ENCODE assay signal across 7 mouse cellular contexts in genomic region chr3:96237335-96237903, GRCm38 (mm10). TPM values are rescaled to one million over a fixed set of nuclear protein-coding genes. Genes with fewer than 3 reads are reported as not detected.
DNase-seq lines count a peak whose midpoint lies in the region; ATAC-seq and TF ChIP-seq lines count a peak whose summit lies in the region.

No protein-coding gene starts in this region.

- DNase-seq in CD4-positive helper T cell, adult 2 months (ENCODE audit: low read depth, low spot score): peak; percentile 16
- no peak for DNase-seq in G1E (ENCODE audit: low spot score)
- DNase-seq in forebrain, postnatal 0 days: no peak
- peak; percentile 52 for DNase-seq in midbrain, embryonic 10.5 days (ENCODE audit: low spot score)
- DNase-seq in ovary, postnatal 10 days (ENCODE audit: low spot score): no peak
- no peak for DNase-seq in gastrocnemius, adult 2 months
- no peak for DNase-seq in adrenal gland, postnatal 14 days

- no peak overlapping the region for H3K27ac ChIP-seq in forebrain, postnatal 0 days (ENCODE audit: low read depth, low read length)
- H3K27ac ChIP-seq in midbrain, embryonic 10.5 days (replicated peaks): peak overlapping the region; percentile 93
- H3K27ac ChIP-seq in gastrocnemius, adult 2 months: no peak overlapping the region

- H3K9ac ChIP-seq in forebrain, postnatal 0 days: no peak overlapping the region

- H3K4me3 ChIP-seq in G1E (ENCODE audit: low read depth, low read length): peak overlapping the region; percentile 67
- no peak overlapping the region for H3K4me3 ChIP-seq in forebrain, postnatal 0 days (ENCODE audit: low read depth, low read length)
- peak overlapping the region; percentile 65 for H3K4me3 ChIP-seq in midbrain, embryonic 10.5 days
- no peak overlapping the region for H3K4me3 ChIP-seq in gastrocnemius, adult 2 months

- no peaks in the 10 kb centered on the region for H3K9me3 ChIP-seq in G1E (replicated peaks)
- no peaks in the 10 kb centered on the region for H3K9me3 ChIP-seq in forebrain, postnatal 0 days (ENCODE audit: low read length)
- H3K9me3 ChIP-seq in midbrain, embryonic 10.5 days (replicated peaks): no peaks in the 10 kb centered on the region

- no peaks in the 10 kb centered on the region for H3K27me3 ChIP-seq in G1E (ENCODE audit: insufficient read depth, low read length)
- no peaks in the 10 kb centered on the region for H3K27me3 ChIP-seq in forebrain, postnatal 0 days (ENCODE audit: insufficient read depth, low read length)
- H3K27me3 ChIP-seq in midbrain, embryonic 10.5 days (ENCODE audit: low read depth, poor library complexity, severe bottlenecking): no peaks in the 10 kb centered on the region

- no peaks in the 10 kb centered on the region for H3K36me3 ChIP-seq in G1E (replicated peaks)
- H3K36me3 ChIP-seq in forebrain, postnatal 0 days (ENCODE audit: insufficient read depth): no peaks in the 10 kb centered on the region
- no peaks in the 10 kb centered on the region for H3K36me3 ChIP-seq in midbrain, embryonic 10.5 days

- intact Hi-C loops in gastrocnemius, adult 2 months (cut with DNase I): loop anchor here (2.0 kb wide), 1 partner anchor 15 kb away; no protein-coding TSS in a partner anchor

- peaks cover 22% of the 10 kb centered on the region for H3K4me1 ChIP-seq in G1E (ENCODE audit: insufficient read depth, low read depth, low read length)
- 0 out of 2 replicates have a peak, but pooled peaks cover 3% of the 10 kb centered on the region for H3K4me1 ChIP-seq in forebrain, postnatal 0 days (ENCODE audit: insufficient read depth)
- peaks cover 23% of the 10 kb centered on the region for H3K4me1 ChIP-seq in midbrain, embryonic 10.5 days

- no peak for ATAC-seq in G1E (ENCODE audit: extremely low read depth, insufficient number of reproducible peaks, low FRiP score, poor library complexity, severe bottlenecking)
- ATAC-seq in forebrain, postnatal 0 days: no peak

- no peak for TF ChIP-seq CTCF in G1E (IDR thresholded peaks at IDR 0.05; ENCODE audit: low read depth, low read length)
- no peak for TF ChIP-seq CTCF in forebrain, postnatal 0 days (IDR thresholded peaks at IDR 0.05; ENCODE audit: low read depth)
- no peak for TF ChIP-seq CTCF in gastrocnemius, adult 2 months (IDR thresholded peaks at IDR 0.05)

- H3K4me2 ChIP-seq in forebrain, postnatal 0 days (ENCODE audit: low read depth): peak overlapping the region; percentile 37

- WGBS in forebrain, postnatal 0 days: 22% methylated on average over 7 of the region's 7 CpGs
- WGBS in midbrain, embryonic 10.5 days: 32% methylated on average over 7 of the region's 7 CpGs

RNA-seq across cellular contexts. Expression of gene Hist2h3c2, which starts 1.5 kb away (rescaled TPM):
- total RNA-seq in G1E (2014; fragmentation: Nextera tagmentation): 847 and 1,420 TPM in 2 replicates
- 558 and 938 TPM in 2 replicates for total RNA-seq in G1E (2017)
- polyA plus RNA-seq in G1E (2012): 27.5 and 91.2 TPM in 2 replicates
- total RNA-seq in forebrain, postnatal 0 days (2014; rRNA removed): 52.3 and 90.8 TPM in 2 replicates
- 0.84 and 1.3 TPM in 2 replicates for polyA plus RNA-seq in forebrain, postnatal 0 days (2015; fragmentation: Nextera tagmentation; extraction: Ambion mirVana)
- 8.1 TPM in 2 replicates for polyA plus RNA-seq in midbrain, embryonic 10.5 days (2016; fragmentation: Nextera tagmentation; extraction: Ambion mirVana)
- 1 to 10 TPM; 5.4 to 5.6 TPM for total RNA-seq in gastrocnemius, adult 2 months (2021)
- 93.4 and 148 TPM in 2 replicates for total RNA-seq in adrenal gland, postnatal 14 days (2021)

RNA-seq across cellular contexts. Expression of gene Hist2h2aa2, which starts 2.7 kb away (rescaled TPM):
- total RNA-seq in G1E (2014; fragmentation: Nextera tagmentation) (830 and 1,341 TPM in 2 replicates), G1E (2017) (2,156 and 4,637 TPM in 2 replicates)
- polyA plus RNA-seq in G1E (2012): 39.6 and 169 TPM in 2 replicates
- total RNA-seq in forebrain, postnatal 0 days (2014; rRNA removed): 858 and 1,027 TPM in 2 replicates
- polyA plus RNA-seq in forebrain, postnatal 0 days (2015; fragmentation: Nextera tagmentation; extraction: Ambion mirVana): 32.7 and 59.8 TPM in 2 replicates
- 24.3 and 34.9 TPM in 2 replicates for polyA plus RNA-seq in midbrain, embryonic 10.5 days (2016; fragmentation: Nextera tagmentation; extraction: Ambion mirVana)
- total RNA-seq in gastrocnemius, adult 2 months (2021): 100 to 1,000 TPM; 172 to 190 TPM
- total RNA-seq in adrenal gland, postnatal 14 days (2021): 733 and 750 TPM in 2 replicates

RNA-seq across cellular contexts. Expression of gene Hist2h2aa1, which starts 7.9 kb away (rescaled TPM):
- total RNA-seq in G1E (2014; fragmentation: Nextera tagmentation) (124 and 563 TPM in 2 replicates), G1E (2017) (3,915 and 5,191 TPM in 2 replicates)
- 0.79 and 7.3 TPM in 2 replicates for polyA plus RNA-seq in G1E (2012)
- total RNA-seq in forebrain, postnatal 0 days (2014; rRNA removed): 906 and 1,412 TPM in 2 replicates
- polyA plus RNA-seq in forebrain, postnatal 0 days (2015; fragmentation: Nextera tagmentation; extraction: Ambion mirVana): 14.2 and 23.3 TPM in 2 replicates
- 13.7 TPM in 2 replicates for polyA plus RNA-seq in midbrain, embryonic 10.5 days (2016; fragmentation: Nextera tagmentation; extraction: Ambion mirVana)
- 1 to 10 TPM in 1 of 2 experiments, not detected in 1; 2.7 TPM for total RNA-seq in gastrocnemius, adult 2 months (2021)
- 53.5 and 61.0 TPM in 2 replicates for total RNA-seq in adrenal gland, postnatal 14 days (2021)

RNA-seq across cellular contexts. Expression of gene Hist2h3c1, which starts 9.1 kb away (rescaled TPM):
- total RNA-seq in G1E (2014; fragmentation: Nextera tagmentation) (21.7 and 42.6 TPM in 2 replicates), G1E (2017) (9.1 and 9.9 TPM in 2 replicates)
- not detected in 2 replicates for polyA plus RNA-seq in G1E (2012)
- total RNA-seq in forebrain, postnatal 0 days (2014; rRNA removed): not detected in 2 replicates
- polyA plus RNA-seq in forebrain, postnatal 0 days (2015; fragmentation: Nextera tagmentation; extraction: Ambion mirVana): not detected in 2 replicates
- polyA plus RNA-seq in midbrain, embryonic 10.5 days (2016; fragmentation: Nextera tagmentation; extraction: Ambion mirVana): 0.70 and 0.86 TPM in 2 replicates
- not detected for total RNA-seq in gastrocnemius, adult 2 months (2021)
- 3.1 and 3.8 TPM in 2 replicates for total RNA-seq in adrenal gland, postnatal 14 days (2021)

RNA-seq across cellular contexts. Expression of gene Hist2h2be, which starts 16.5 kb away (rescaled TPM):
- total RNA-seq in G1E (2014; fragmentation: Nextera tagmentation) (2.7 and 4.9 TPM in 2 replicates), G1E (2017) (2.5 TPM in 2 replicates)
- polyA plus RNA-seq in G1E (2012): 0.24 and 0.33 TPM in 2 replicates
- total RNA-seq in forebrain, postnatal 0 days (2014; rRNA removed): 9.0 and 12.2 TPM in 2 replicates
- polyA plus RNA-seq in forebrain, postnatal 0 days (2015; fragmentation: Nextera tagmentation; extraction: Ambion mirVana): 3.6 and 3.9 TPM in 2 replicates
- 11.5 and 11.9 TPM in 2 replicates for polyA plus RNA-seq in midbrain, embryonic 10.5 days (2016; fragmentation: Nextera tagmentation; extraction: Ambion mirVana)
- total RNA-seq in gastrocnemius, adult 2 months (2021): 1 to 10 TPM; 5.2 to 6.1 TPM
- total RNA-seq in adrenal gland, postnatal 14 days (2021): 9.0 and 12.3 TPM in 2 replicates

Comparison
In these comparisons a context has a peak if more than half of its experiments do, and no peak if none do; other contexts are left out.
1. DNase-seq: peak in CD4-positive helper T cell, adult 2 months (single experiment) and midbrain, embryonic 10.5 days (single experiment); none in G1E (single experiment), forebrain, postnatal 0 days (single experiment), ovary, postnatal 10 days (single experiment), gastrocnemius, adult 2 months (single experiment) and adrenal gland, postnatal 14 days (single experiment).
2. H3K4me3 ChIP-seq: peak in G1E (single experiment) and midbrain, embryonic 10.5 days (single experiment); none in forebrain, postnatal 0 days (single experiment) and gastrocnemius, adult 2 months (single experiment).
3. RNA of gene Hist2h2aa1, which starts 7.9 kb away (total RNA-seq): 124 to 5,191 TPM in G1E, 906 to 1,412 TPM in forebrain, postnatal 0 days and 53.5 to 61.0 TPM in adrenal gland, postnatal 14 days; 2.7 TPM in gastrocnemius, adult 2 months; every median in the first group is over 10 times any median in the second.